Mouse (Mus musculus): ENCODE measurements at regions not wholly inside any gene's neighbourhood (a gene's known extent, or its start where the extent isn't known, plus 50 kb on each side); places are given as distances from the start of the nearest gene placed in this dataset.

DNA sequence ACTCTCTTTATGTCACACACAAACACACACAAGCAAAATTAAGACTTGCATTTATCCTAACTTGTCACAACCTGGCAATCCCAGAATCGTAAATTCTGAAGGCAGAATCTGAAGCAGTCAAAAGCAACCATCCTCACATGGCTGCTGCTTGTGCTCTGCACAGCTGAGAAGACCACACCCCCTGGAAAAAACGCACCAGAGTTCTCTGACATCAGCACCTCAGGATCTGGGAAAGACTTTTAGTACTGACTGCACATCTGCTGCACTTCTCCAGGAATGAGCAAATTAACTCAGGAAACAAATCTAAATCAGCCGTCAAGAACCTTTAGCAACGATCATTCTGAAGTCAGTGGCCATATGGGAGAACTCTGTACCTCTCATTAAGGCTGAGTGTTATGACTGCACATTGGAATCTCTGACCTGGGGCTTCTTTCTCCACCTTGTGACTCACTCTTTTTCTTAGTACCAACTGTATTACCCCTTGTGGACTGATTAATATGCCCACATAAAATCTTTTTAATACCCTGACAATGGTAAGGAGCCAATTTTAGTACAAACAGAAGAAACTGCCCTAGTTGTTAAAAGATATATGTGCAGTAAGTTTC, 248.1 kb upstream of the Akirin2 start:
- no peak for TF ChIP-seq GATA1 (IDR thresholded peaks at IDR 0.05; ENCODE audit: borderline replicate concordance, low read length)
- no peak for TF ChIP-seq CTCF (IDR thresholded peaks at IDR 0.05; ENCODE audit: low read depth, low read length)

All from G1E (cell line).